Mouse (Mus musculus): ENCODE measurements around the gene Rabgef1.

DNA sequence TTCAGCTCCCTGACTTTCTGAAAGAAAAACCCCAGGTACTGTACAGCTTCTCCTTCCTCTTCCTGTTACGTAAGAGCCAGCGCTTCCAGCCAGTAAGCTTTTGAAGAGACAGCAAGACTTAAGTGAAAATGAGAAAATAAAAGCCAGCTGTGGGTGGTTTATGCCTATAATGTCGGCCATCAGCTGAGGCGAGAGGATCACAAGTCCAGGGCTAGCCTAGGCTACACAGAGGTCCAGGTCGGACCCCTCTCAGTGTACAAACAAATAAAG, 42.1 kb upstream of the Rabgef1 start:
- no peak for TF ChIP-seq POLR2A (IDR thresholded peaks at IDR 0.05; ENCODE audit: extremely low read depth, insufficient read depth, low read length)
- TF ChIP-seq CTCF (IDR thresholded peaks at IDR 0.05; ENCODE audit: low read depth, low read length) = no peak
